Mouse (Mus musculus) CH12.LX (cell line): Measurements from ENCODE around the gene Ash1l. TPM values are rescaled to one million over a fixed set of nuclear protein-coding genes. Genes with fewer than 3 reads are reported as not detected.
A peak's percentile ranks its signal among the peaks of the same experiment; 100 is the strongest.
"Not testable (repeated sequence)": the region's sequence is repeated elsewhere in the genome, so short reads cannot be mapped to it uniquely, and the experiment has no call there.

Source experiments
- DNase-seq: peaks from one replicate; pipeline ENCODE4 v3.0.0-alpha.2; 2013; ENCODE audit errors: extremely low read depth
- H3K27ac ChIP-seq: 2 replicates; pipeline ENCODE4 v1.5.1; 2012; ENCODE audit warnings: low read depth, mild to moderate bottlenecking, control low read depth, moderate library complexity; ENCODE audit not compliant: insufficient read depth
- H3K27me3 ChIP-seq: replicated peaks from 2 replicates; pipeline ENCODE3; 2012; ENCODE audit warnings: inconsistent platforms
- H3K36me3 ChIP-seq, 2 experiments: replicated peaks in 1 of 2; 2 replicates each; pipeline versions ENCODE3 to v1.6.1; 2012; ENCODE audit warnings: inconsistent platforms in 1 of 2, low read length in 1 of 2, mild to moderate bottlenecking in 1 of 2, mixed read lengths in 1 of 2, moderate library complexity in 1 of 2; ENCODE audit not compliant: control insufficient read depth in 1 of 2, insufficient read depth in 1 of 2
- H3K4me1 ChIP-seq, 2 experiments: 2 replicates each; pipeline ENCODE4 v1.6.1; 2012; ENCODE audit warnings: inconsistent platforms in 1 of 2, moderate library complexity in 1 of 2; ENCODE audit not compliant: insufficient read depth in 2 of 2, control insufficient read depth in 1 of 2
- H3K4me2 ChIP-seq: 2 replicates; pipeline ENCODE4 v1.6.1; 2012; ENCODE audit warnings: low read depth, mild to moderate bottlenecking, control low read depth; ENCODE audit not compliant: poor library complexity, insufficient read depth, severe bottlenecking
- H3K4me3 ChIP-seq, 3 experiments: fragments of 150-350 bp in 1 of 3; sonication (generic) in 1 of 3; replicated peaks in 1 of 3; 2 replicates each; pipeline versions ENCODE3 to v1.5.1; 2011 to 2012; ENCODE audit warnings: low read depth in 2 of 3, low read length in 2 of 3, mild to moderate bottlenecking in 2 of 3, moderate library complexity in 2 of 3, control low read depth in 1 of 3, improper control_type of control experiment in 1 of 3, inconsistent platforms in 1 of 3, mixed read lengths in 1 of 3; ENCODE audit not compliant: poor library complexity in 1 of 3
- H3K79me2 ChIP-seq: replicated peaks from 2 replicates; pipeline ENCODE4 v1.6.1; 2012; ENCODE audit warnings: mild to moderate bottlenecking, moderate library complexity; ENCODE audit not compliant: control insufficient read depth, poor library complexity, insufficient read depth, severe bottlenecking; ENCODE audit errors: extremely low read depth
- H3K9ac ChIP-seq: 2 replicates; pipeline ENCODE4 v1.6.1; 2012; ENCODE audit warnings: low read depth, mild to moderate bottlenecking, control low read depth, moderate library complexity; ENCODE audit not compliant: insufficient read depth
- H3K9me3 ChIP-seq: replicated peaks from 2 replicates; pipeline ENCODE3; 2012; ENCODE audit warnings: low read length, inconsistent platforms, mixed read lengths
- CHD2 ChIP-seq: IDR thresholded peaks from 2 replicates; pipeline ENCODE4 v1.6.1; 2011; ENCODE audit warnings: low read length, improper control_type of control experiment
- CTCF ChIP-seq, 2 experiments: IDR thresholded peaks in 1 of 2; conservative IDR thresholded peaks in 1 of 2; 2 replicates each; pipeline ENCODE4 v1.5.1; 2011 to 2012; ENCODE audit warnings: low read depth in 2 of 2, low read length in 2 of 2, improper control_type of control experiment in 1 of 2, inconsistent platforms in 1 of 2, mild to moderate bottlenecking in 1 of 2, moderate library complexity in 1 of 2
- E2F4 ChIP-seq: IDR thresholded peaks from 2 replicates; pipeline ENCODE4 v1.6.1; 2011; ENCODE audit warnings: low read depth, low read length, improper control_type of control experiment; ENCODE audit not compliant: insufficient replicate concordance
- GABPA ChIP-seq: IDR thresholded peaks from 2 replicates; pipeline ENCODE4 v1.6.1; 2012; ENCODE audit warnings: low read depth, low read length, improper control_type of control experiment, inconsistent platforms; ENCODE audit not compliant: insufficient replicate concordance
- HCFC1 ChIP-seq: IDR thresholded peaks from 2 replicates; pipeline ENCODE4 v1.6.1; 2012; ENCODE audit warnings: low read depth, mild to moderate bottlenecking, inconsistent platforms, low read length, improper control_type of control experiment
- MAX ChIP-seq: IDR thresholded peaks from 2 replicates; pipeline ENCODE4 v1.6.1; 2011; ENCODE audit warnings: low read length, improper control_type of control experiment
- MAZ ChIP-seq: IDR thresholded peaks from 2 replicates; pipeline ENCODE4 v1.6.1; 2012; ENCODE audit warnings: low read depth, mild to moderate bottlenecking, inconsistent platforms, low read length, improper control_type of control experiment, moderate library complexity
- NRF1 ChIP-seq: IDR thresholded peaks from 2 replicates; pipeline ENCODE4 v1.6.1; 2014; ENCODE audit warnings: low read depth, mild to moderate bottlenecking, inconsistent platforms, low read length, improper control_type of control experiment, moderate library complexity
- PAX5 ChIP-seq: IDR thresholded peaks from 2 replicates; pipeline ENCODE4 v1.6.1; 2012; ENCODE audit warnings: low read length, inconsistent platforms, mixed read lengths
- POLR2A ChIP-seq: IDR thresholded peaks from 2 replicates; pipeline ENCODE4 v1.6.1; 2011; ENCODE audit warnings: low read depth, mild to moderate bottlenecking, improper control_type of control experiment, low read length
- UBTF ChIP-seq: IDR thresholded peaks from 2 replicates; pipeline ENCODE4 v1.6.1; 2012; ENCODE audit warnings: low read depth, mild to moderate bottlenecking, inconsistent platforms, low read length, improper control_type of control experiment, moderate library complexity
- ZNF384 ChIP-seq: IDR thresholded peaks from 2 replicates; pipeline ENCODE4 v1.6.1; 2012; ENCODE audit warnings: low read depth, low read length, improper control_type of control experiment, inconsistent platforms
- dilution Hi-C: fragments of 300-500 bp; cut with MboI; formaldehyde crosslinking; loops from 2 replicates; pipeline ENCODE4 v1.14.3; 2020; ENCODE audit warnings: low sequenced_read_pairs; ENCODE audit not compliant: extremely low pct_unique_long_range_greater_than_20kb, extremely low pct_ligation_motif_present
- in situ Hi-C: fragments of 300-500 bp; cut with MboI; formaldehyde crosslinking; loops from 3 replicates; pipeline ENCODE4 v1.14.3; 2019; ENCODE audit warnings: low sequenced_read_pairs, low pct_ligation_motif_present, low pct_unique_long_range_greater_than_20kb, mixed read lengths
- polyA plus RNA-seq: library from polyadenylated mRNA; unstranded; fragments of >175 nt; gene quantifications from 2 replicates; pipeline ENCODE4 v1.2.1, GENCODE M21; 2012; ENCODE audit warnings: low read depth; ENCODE audit not compliant: insufficient read length
- total RNA-seq, 2 experiments: library from RNA; depleted of rRNA; stranded (reverse); fragments of 300-350 nt in 1 of 2; fragments of >200 nt in 1 of 2; gene quantifications; 2 replicates each; pipeline ENCODE4 v1.2.3; 2012 to 2014

The Ash1l gene
- total and polyA plus RNA-seq, 3 experiments: 2.9 to 9.7 (median 5.8) TPM

- dilution Hi-C loops: no loop called here
- DNase-seq: no peak
- Histone ChIP-seq H3K4me3 (no peak overlapping the region), H3K4me1 (no peaks in the 10 kb centered on the region), H3K27ac (no peak overlapping the region), H3K9me3 (no peaks in the 10 kb centered on the region), H3K4me2 (no peak overlapping the region), H3K36me3 (peaks cover 3 to 34% of the 10 kb centered on the region in 2 experiments), H3K9ac (no peak overlapping the region), H3K79me2 (no peaks in the 10 kb centered on the region)
- TF ChIP-seq PAX5 (no peak), MAX (no peak), GABPA (no peak), CTCF (conservative IDR thresholded peaks at IDR 0.05 in 1 of 2, IDR thresholded peaks at IDR 0.05 in 1 of 2; ENCODE audit: low read depth in 2 of 2, low read length in 2 of 2) (no peak), E2F4 (no peak), NRF1 (no peak), CHD2 (no peak)
- TF ChIP-seq, all 38 proteins: peak for 0
- no peaks in the 10 kb centered on the region for H3K27me3 ChIP-seq
- in situ Hi-C loops: no loop called here
These were observed 42.4 kb downstream of the Ash1l start for GRCm38 (mm10) chr3:88992793-88993192.

- H3K4me2 ChIP-seq: no peak overlapping the region
- H3K79me2 ChIP-seq: 0 out of 2 replicates have a peak, but pooled peaks cover 3% of the 10 kb centered on the region
- in situ Hi-C loops (no loop called here), dilution Hi-C loops (no loop called here)
- H3K27ac ChIP-seq: no peak overlapping the region
- peaks cover 25 to 68% of the 10 kb centered on the region in 2 experiments for H3K36me3 ChIP-seq
- no peaks in the 10 kb centered on the region for H3K9me3 ChIP-seq
- no peaks in the 10 kb centered on the region for H3K4me1 ChIP-seq
- no peaks in the 10 kb centered on the region for H3K27me3 ChIP-seq
- no peak overlapping the region for H3K4me3 ChIP-seq
- DNase-seq: no peak
- TF ChIP-seq POLR2A: no peak
- TF ChIP-seq GABPA: no peak
- no peak for TF ChIP-seq ZNF384
- TF ChIP-seq UBTF: no peak
- TF ChIP-seq MAZ: no peak
- TF ChIP-seq HCFC1: no peak
- no peak overlapping the region for H3K9ac ChIP-seq
These were observed 51.1 kb downstream of the Ash1l start for GRCm38 (mm10) chr3:89001536-89001935.

- peak; percentile 10 to 31; a peak in 3 of 4 replicates for TF ChIP-seq CTCF (conservative IDR thresholded peaks at IDR 0.05 in 1 of 2, IDR thresholded peaks at IDR 0.05 in 1 of 2; ENCODE audit: low read depth in 2 of 2, low read length in 2 of 2)
- H3K27ac ChIP-seq, dilution Hi-C loops, H3K79me2 ChIP-seq, DNase-seq, H3K9ac ChIP-seq, H3K9me3 ChIP-seq, H3K27me3 ChIP-seq, H3K4me3 ChIP-seq, H3K4me2 ChIP-seq, H3K4me1 ChIP-seq: not testable (repeated sequence)
- peaks cover 42 to 85% of the 10 kb centered on the region in 2 experiments for H3K36me3 ChIP-seq
- in situ Hi-C loops: loop anchor here (25.0 kb wide), 1 partner anchor 94 kb away; no protein-coding TSS in a partner anchor
These were observed 80.5 kb downstream of the Ash1l start for GRCm38 (mm10) chr3:89030896-89031295.
